Mouse (Mus musculus): Measurements from ENCODE around the gene Dock11. TPM values are rescaled to one million over a fixed set of nuclear protein-coding genes. Genes with fewer than 3 reads are reported as not detected.

Gene Dock11
- total RNA-seq (2014; fragmentation: Nextera tagmentation) (60.7 and 81.5 TPM in 2 replicates), total RNA-seq (2017) (98.3 and 111 TPM in 2 replicates)

- peak; percentile 93 for ATAC-seq (replicated peaks; ENCODE audit: poor library complexity, severe bottlenecking)
Measured at GRCm38 (mm10) chrX:35888087-35888895, at the start of gene Dock11. TSS of gene Dock11 (plus strand) at chrX:35888832.

- ATAC-seq (replicated peaks; ENCODE audit: poor library complexity, severe bottlenecking) = 0 out of 2 replicates have a peak, but pooled peaks have one; percentile 33
Measured at GRCm38 (mm10) chrX:35879703-35880102, 8.9 kb upstream of the Dock11 start.

GRCm38 (mm10) chrX:35888945-35889799 is 540 bp downstream of the Dock11 start:
- peak; percentile 70 for ATAC-seq (replicated peaks; ENCODE audit: poor library complexity, severe bottlenecking)

- ATAC-seq (replicated peaks; ENCODE audit: poor library complexity, severe bottlenecking) = no peak
Measured at GRCm38 (mm10) chrX:35889800-35890106, 1.1 kb downstream of the Dock11 start.

GRCm38 (mm10) chrX:35891534-35892125 is 3.0 kb downstream of the Dock11 start:
- ATAC-seq (replicated peaks; ENCODE audit: poor library complexity, severe bottlenecking) = no peak

GRCm38 (mm10) chrX:35892377-35892776 is 3.7 kb downstream of the Dock11 start:
- ATAC-seq (replicated peaks; ENCODE audit: poor library complexity, severe bottlenecking) = no peak

GRCm38 (mm10) chrX:35897648-35898500 is 9.2 kb downstream of the Dock11 start:
- ATAC-seq (replicated peaks; ENCODE audit: poor library complexity, severe bottlenecking) = peak; percentile 72

- no peak for ATAC-seq (replicated peaks; ENCODE audit: poor library complexity, severe bottlenecking)
Measured at GRCm38 (mm10) chrX:35898501-35898766, 9.8 kb downstream of the Dock11 start.

- ATAC-seq (replicated peaks; ENCODE audit: poor library complexity, severe bottlenecking) = peak; percentile 25; the same call in 1 of the 2 replicates
Measured at GRCm38 (mm10) chrX:35904352-35904751, 15.7 kb downstream of the Dock11 start.

GRCm38 (mm10) chrX:35906696-35907330 is 18.2 kb downstream of the Dock11 start:
- no peak for ATAC-seq (replicated peaks; ENCODE audit: poor library complexity, severe bottlenecking)

- no peak for ATAC-seq (replicated peaks; ENCODE audit: poor library complexity, severe bottlenecking)
Measured at GRCm38 (mm10) chrX:35919558-35919957, 30.9 kb downstream of the Dock11 start.

GRCm38 (mm10) chrX:35920096-35920607 is 31.5 kb downstream of the Dock11 start:
- no peak for ATAC-seq (replicated peaks; ENCODE audit: poor library complexity, severe bottlenecking)

- ATAC-seq (replicated peaks; ENCODE audit: poor library complexity, severe bottlenecking) = peak; percentile 52
Measured at GRCm38 (mm10) chrX:35921922-35922321, 33.3 kb downstream of the Dock11 start.

GRCm38 (mm10) chrX:35924705-35925264 is 36.2 kb downstream of the Dock11 start:
- peak; percentile 35; the same call in 1 of the 2 replicates for ATAC-seq (replicated peaks; ENCODE audit: poor library complexity, severe bottlenecking)

GRCm38 (mm10) chrX:35930094-35930933 is 41.7 kb downstream of the Dock11 start:
- peak; percentile 79 for ATAC-seq (replicated peaks; ENCODE audit: poor library complexity, severe bottlenecking)

- ATAC-seq (replicated peaks; ENCODE audit: poor library complexity, severe bottlenecking) = peak; percentile 84
Measured at GRCm38 (mm10) chrX:35930934-35931406, 42.3 kb downstream of the Dock11 start.

- ATAC-seq (replicated peaks; ENCODE audit: poor library complexity, severe bottlenecking) = no peak
Measured at GRCm38 (mm10) chrX:35931945-35932344, 43.3 kb downstream of the Dock11 start.

GRCm38 (mm10) chrX:35932952-35933351 is 44.3 kb downstream of the Dock11 start:
- no peak for ATAC-seq (replicated peaks; ENCODE audit: poor library complexity, severe bottlenecking)
